Mouse (Mus musculus): Measurements from ENCODE around the gene 9130213A22Rik.

9130213A22Rik gene

DNA sequence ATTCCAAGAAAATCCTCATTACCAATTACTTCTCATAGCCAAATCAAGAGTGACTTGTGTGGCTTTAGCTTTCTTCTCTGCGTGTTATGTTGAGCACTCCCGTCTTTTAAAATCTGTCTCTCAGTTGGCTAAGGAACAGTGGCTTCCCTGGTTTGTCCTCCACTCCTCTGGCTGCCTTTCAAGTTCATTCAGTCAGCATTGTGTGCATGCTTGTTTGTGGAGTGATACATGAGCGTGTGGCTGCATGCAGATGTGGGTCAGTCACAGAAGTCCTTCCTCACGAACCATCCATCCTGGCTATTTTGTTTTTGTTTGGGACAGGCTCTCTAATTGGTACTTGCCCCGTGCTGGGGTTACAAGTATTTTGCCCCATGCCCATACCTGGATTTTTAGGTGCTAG, 45.8 kb downstream of the 9130213A22Rik start:
- in situ Hi-C loops (cut with MboI; ENCODE audit: low sequenced_read_pairs): no loop called here

- in situ Hi-C loops (cut with MboI; ENCODE audit: low sequenced_read_pairs): no loop called here
These were observed 46.5 kb downstream of the 9130213A22Rik start for GRCm38 (mm10) chr11:69075764-69076479.

- in situ Hi-C loops (cut with MboI; ENCODE audit: low sequenced_read_pairs): no loop called here
These were observed 47.7 kb downstream of the 9130213A22Rik start for GRCm38 (mm10) chr11:69074776-69075069.

DNA sequence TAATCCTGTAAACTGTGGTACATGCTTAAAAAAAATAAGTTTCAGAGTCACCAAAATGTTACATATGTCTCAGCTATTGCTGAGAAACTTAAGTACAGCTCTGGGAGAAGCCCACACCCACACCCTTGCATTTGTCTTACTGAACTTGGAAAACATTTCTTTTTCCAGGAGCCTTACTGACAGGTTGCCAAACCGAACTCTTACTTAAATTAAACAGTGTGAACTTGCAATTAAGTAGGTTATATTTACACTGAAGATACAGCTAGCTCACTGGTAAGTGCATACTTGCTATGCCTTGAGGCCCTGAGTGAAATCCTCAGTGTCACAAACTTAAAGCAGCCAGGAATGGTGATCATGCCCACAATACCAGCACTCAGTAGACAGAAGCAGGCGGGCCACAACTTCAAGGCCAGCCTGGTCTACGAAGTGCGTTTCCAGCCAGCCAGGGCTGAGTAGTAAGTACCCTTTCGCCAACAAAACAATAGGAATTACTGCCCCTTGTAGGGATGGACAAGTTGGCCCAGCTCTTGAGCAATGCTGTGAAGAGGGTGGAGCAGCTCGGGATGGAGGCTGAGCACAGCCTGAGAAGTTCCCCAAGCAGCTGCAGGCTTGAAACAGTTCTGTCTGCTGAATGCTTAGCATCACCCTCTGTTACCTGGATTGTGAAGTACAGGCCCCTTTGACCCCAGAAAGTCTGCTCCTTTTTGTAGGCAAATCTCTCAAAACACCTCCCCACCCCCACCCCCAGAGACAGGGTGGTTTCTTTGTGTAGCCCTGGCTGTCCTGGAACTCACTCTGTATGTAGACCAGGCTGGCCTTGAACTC, 48.2 kb downstream of the 9130213A22Rik start:
- in situ Hi-C loops (cut with MboI; ENCODE audit: low sequenced_read_pairs): no loop called here

DNA sequence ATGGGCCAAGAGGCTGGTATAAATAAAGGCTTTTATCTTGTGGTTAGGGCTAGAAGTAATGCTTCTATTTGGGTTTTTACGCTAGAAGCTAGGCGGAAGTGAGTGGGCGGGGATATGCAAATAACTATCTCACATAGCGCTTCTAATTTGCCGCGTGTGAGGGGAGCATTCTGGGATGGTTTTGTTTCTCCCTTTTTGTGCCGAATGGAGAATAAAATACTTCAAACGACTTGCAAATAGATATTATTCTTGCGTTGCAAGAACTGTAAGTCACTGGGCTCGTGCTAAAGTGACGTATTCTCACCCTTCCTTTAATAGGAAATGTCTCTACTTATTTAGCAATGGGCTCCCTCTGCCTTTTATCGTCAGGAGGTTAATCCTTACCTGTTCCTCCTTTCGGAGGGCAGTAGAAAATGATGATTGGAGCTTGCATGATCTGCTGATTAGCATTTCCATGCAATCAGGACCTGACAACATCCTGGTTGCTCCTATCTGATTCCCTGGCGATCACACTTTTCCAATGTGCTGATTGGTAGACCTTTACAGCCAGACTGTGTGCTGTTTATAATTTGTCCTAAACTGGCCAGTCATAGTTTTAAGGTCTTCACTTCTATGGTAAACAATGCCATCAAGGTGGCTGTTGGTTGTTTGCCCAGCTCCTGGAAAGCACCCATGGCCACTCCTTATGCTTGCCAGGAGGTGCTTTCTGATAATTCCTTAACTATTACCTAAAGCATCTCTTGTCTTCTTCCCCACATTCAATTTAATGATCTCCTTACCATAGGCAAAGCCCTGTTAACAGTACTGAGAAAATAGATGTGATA, 49.1 kb downstream of the 9130213A22Rik start:
- in situ Hi-C loops (cut with MboI; ENCODE audit: low sequenced_read_pairs): no loop called here

DNA sequence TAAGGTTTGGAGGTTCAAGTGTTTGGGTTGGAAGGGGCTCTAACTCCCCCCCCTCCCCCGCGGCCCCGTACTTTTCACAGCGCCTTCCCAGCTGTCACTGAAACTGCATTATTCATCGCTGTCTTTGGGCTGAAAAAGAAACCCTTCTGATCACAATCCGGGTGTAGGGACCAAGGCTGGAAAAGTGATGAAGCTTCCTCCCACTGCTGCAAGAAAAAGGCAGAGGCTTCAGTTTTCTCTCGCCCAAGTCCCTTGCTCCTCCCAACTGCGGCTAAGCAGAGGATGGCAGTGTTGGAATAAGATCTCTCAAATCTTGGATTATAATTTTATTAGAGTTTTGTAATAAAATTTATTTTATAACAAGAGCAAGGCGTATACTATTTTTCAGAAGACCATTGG, 49.7 kb downstream of the 9130213A22Rik start:
- in situ Hi-C loops (cut with MboI; ENCODE audit: low sequenced_read_pairs): no loop called here

- in situ Hi-C loops (cut with MboI; ENCODE audit: low sequenced_read_pairs): no loop called here
These were observed 50.2 kb downstream of the 9130213A22Rik start for GRCm38 (mm10) chr11:69072234-69072633.

DNA sequence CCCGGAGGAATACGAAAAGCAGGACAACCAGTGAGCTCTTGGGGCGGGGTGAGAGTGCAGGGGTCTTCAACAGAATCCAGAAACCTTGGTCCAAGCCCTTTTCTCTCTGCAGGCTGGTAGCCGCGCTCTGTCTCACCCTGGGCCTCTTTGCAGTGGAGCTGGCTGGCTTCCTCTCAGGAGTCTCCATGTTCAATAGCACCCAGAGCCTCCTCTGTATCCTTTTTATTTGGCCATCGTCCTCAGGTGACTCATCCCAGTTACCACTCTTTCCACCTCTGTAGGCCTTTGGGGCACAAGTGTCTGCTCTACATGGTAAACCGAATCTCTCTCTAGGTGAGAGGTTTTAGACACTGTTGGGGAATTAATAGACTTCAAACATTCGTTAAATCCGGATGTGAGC, 51.1 kb downstream of the 9130213A22Rik start:
- in situ Hi-C loops (cut with MboI; ENCODE audit: low sequenced_read_pairs): no loop called here

- in situ Hi-C loops (cut with MboI; ENCODE audit: low sequenced_read_pairs): no loop called here
These were observed 51.7 kb downstream of the 9130213A22Rik start, which contains the start of gene Tmem107 for GRCm38 (mm10) chr11:69070590-69071222. Gene Tmem107, plus strand, starts transcription at chr11:69070806.

DNA sequence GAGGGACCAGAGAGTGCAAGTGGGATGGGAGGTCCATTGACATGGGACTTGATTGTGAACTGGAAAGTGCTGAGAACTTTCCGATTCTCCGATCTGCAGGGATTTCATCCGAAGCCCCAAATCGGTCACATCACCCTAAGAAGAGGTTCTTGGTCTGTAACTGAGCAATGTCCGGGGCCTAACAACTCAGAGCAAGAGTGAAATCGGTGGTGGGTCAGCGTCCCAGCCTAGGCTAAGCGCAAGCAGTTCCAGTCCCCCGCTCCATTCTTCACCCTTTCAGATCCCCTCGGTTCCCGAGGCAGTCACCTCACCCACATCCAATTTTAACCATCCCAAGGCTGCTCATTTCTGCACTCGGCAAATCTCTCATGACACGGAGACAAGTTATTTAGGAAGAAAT, 52.3 kb downstream of the 9130213A22Rik start:
- in situ Hi-C loops (cut with MboI; ENCODE audit: low sequenced_read_pairs): no loop called here
